Mouse (Mus musculus): Measurements from ENCODE around the gene Fam169b.

DNA sequence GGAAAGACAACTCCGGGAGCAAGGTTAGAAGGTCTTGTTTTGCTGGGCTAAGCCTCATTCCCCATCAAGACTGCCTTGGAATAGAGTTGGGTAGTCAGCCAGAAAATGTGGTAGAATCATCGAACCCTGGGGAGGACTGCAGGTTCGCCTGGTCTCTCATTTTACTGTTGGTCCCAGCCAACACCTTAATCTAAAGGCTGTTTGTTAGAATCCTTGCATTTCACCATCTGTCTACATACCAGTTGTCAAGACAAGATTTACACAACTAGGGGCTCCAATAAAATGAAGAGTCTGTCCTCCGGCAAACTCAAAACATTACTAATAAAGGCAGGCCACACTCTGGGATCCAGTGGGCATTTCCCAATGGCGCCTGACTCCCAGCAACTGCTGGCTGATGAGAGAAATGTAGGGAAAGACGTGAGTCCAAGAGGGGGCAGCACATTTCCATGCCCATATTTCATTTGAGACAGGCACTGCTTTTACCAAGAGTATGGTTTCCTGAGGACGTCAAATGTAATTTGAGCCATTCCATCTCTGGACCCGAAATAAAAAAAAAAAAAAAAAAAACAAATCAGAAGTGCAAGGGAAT lies 10.9 kb upstream of the Fam169b start:
- TF ChIP-seq CTCF (IDR thresholded peaks at IDR 0.05; ENCODE audit: borderline replicate concordance, insufficient read depth, low read depth, low read length) (no peak), POLR2A (IDR thresholded peaks at IDR 0.05; ENCODE audit: borderline replicate concordance, insufficient read depth, low read length) (no peak)
